Mouse (Mus musculus): ENCODE measurements around the gene Chd2. TPM values are rescaled to one million over a fixed set of nuclear protein-coding genes. Genes with fewer than 3 reads are reported as not detected.

Gene Chd2
- polyA plus RNA-seq, 2 experiments from 2014 or later: 223 to 256 TPM

- no peak for ATAC-seq
Measured at GRCm38 (mm10) chr7:73561492-73562055, 19.9 kb upstream of the Chd2 start.

- no peak for ATAC-seq
Measured at GRCm38 (mm10) chr7:73560811-73561210, 19.2 kb upstream of the Chd2 start.

- ATAC-seq: no peak
Measured at GRCm38 (mm10) chr7:73559853-73560190, 18.2 kb upstream of the Chd2 start.

GRCm38 (mm10) chr7:73559170-73559852 is 17.7 kb upstream of the Chd2 start:
- ATAC-seq: no peak

GRCm38 (mm10) chr7:73558293-73559169 is 16.9 kb upstream of the Chd2 start:
- ATAC-seq: peak; percentile 86

- no peak for ATAC-seq
Measured at GRCm38 (mm10) chr7:73557671-73558265, 16.1 kb upstream of the Chd2 start.

- ATAC-seq: peak; percentile 8
Measured at GRCm38 (mm10) chr7:73556688-73557667, 15.3 kb upstream of the Chd2 start.

- no peak for ATAC-seq
Measured at GRCm38 (mm10) chr7:73555918-73556580, 14.4 kb upstream of the Chd2 start.

GRCm38 (mm10) chr7:73554849-73555248 is 13.2 kb upstream of the Chd2 start:
- ATAC-seq: no peak

GRCm38 (mm10) chr7:73553160-73553559 is 11.5 kb upstream of the Chd2 start:
- no peak for ATAC-seq

- ATAC-seq: peak; percentile 53
Measured at GRCm38 (mm10) chr7:73552054-73552750, 10.6 kb upstream of the Chd2 start.

GRCm38 (mm10) chr7:73551370-73551769 is 9.7 kb upstream of the Chd2 start:
- peak; percentile 20 for ATAC-seq

GRCm38 (mm10) chr7:73548051-73548450 is 6.4 kb upstream of the Chd2 start:
- no peak for ATAC-seq

- peak; percentile 32 for ATAC-seq
Measured at GRCm38 (mm10) chr7:73546561-73547510, 5.2 kb upstream of the Chd2 start.

GRCm38 (mm10) chr7:73545004-73545403 is 3.4 kb upstream of the Chd2 start:
- no peak for ATAC-seq

GRCm38 (mm10) chr7:73542131-73542853 is 662 bp upstream of the Chd2 start:
- ATAC-seq: no peak

- no peak for ATAC-seq
Measured at GRCm38 (mm10) chr7:73541079-73541390, 595 bp downstream of the Chd2 start.

- no peak for ATAC-seq
Measured at GRCm38 (mm10) chr7:73540202-73541078, 1.2 kb downstream of the Chd2 start.

All from CD4-positive, CD25-positive, alpha-beta regulatory T cell, adult 4 months (primary cell).